Mouse (Mus musculus): ENCODE results near the gene Podn.

DNA sequence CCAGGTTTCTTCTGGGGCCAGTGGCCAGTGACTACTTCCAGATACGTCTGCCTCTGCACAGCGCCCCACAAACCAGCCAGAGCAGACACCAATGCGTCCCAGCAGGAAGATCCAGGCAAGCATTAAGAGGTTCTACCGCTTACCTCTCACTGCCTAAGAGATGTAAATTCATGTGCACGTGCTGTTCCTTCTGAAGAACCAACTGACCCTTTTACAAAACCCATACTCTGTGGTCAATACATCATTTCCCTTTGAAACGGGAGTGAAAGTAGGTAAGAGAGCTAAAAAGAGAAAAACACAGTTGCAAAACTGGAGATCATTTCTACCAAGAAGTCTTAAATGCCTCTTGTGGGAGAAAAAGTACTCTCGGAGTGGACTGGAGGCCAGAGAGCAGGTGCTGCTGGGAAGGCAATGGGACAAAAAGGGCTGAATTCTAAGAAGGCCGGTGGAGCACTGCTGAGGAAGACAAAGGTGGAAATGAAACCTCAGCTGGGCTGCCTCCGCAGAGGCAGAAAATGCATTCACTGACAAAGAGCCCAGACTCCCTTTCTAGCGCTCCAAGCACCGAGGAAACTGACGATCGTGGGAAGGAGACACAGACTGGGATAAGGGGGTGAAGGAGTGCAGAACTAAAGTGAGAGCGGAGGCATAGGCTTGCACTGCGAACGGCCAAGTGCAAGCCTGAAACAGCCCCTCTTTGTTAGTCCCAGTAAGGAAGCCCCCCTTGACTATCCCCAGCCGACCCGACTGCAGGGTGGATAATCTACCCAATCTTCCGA is 36.5 kb downstream of the Podn start:
- TF ChIP-seq CTCF (IDR thresholded peaks at IDR 0.05; ENCODE audit: borderline replicate concordance, insufficient read depth, low read depth, low read length) (no peak), POLR2A (IDR thresholded peaks at IDR 0.05; ENCODE audit: borderline replicate concordance, insufficient read depth, low read length) (no peak)

Data from cerebellum, adult 2 months (tissue).